Mouse (Mus musculus) myocyte (in vitro differentiated cells): ENCODE data around the gene Alyref2.

Experiments
- CEBPB ChIP-seq: IDR thresholded peaks from 2 replicates; pipeline ENCODE4 v1.6.1; 2011; ENCODE audit warnings: mild to moderate bottlenecking, moderate library complexity; ENCODE audit not compliant: poor library complexity, insufficient read depth, severe bottlenecking
- E2F4 ChIP-seq: IDR thresholded peaks from one replicate; pipeline ENCODE4 v1.6.1; 2011; ENCODE audit warnings: mild to moderate bottlenecking, control low read depth, moderate library complexity; ENCODE audit not compliant: insufficient read depth
- POLR2A ChIP-seq: IDR thresholded peaks from one replicate; pipeline ENCODE4 v1.6.1; 2011; ENCODE audit warnings: low read depth, mild to moderate bottlenecking, control low read depth, moderate library complexity; ENCODE audit not compliant: insufficient read length
- TCF3 ChIP-seq: IDR thresholded peaks from one replicate; pipeline ENCODE4 v1.6.1; 2011; ENCODE audit warnings: low read depth, control low read depth; ENCODE audit not compliant: insufficient read length
- USF1 ChIP-seq: IDR thresholded peaks from one replicate; pipeline ENCODE4 v1.6.1; 2011; ENCODE audit warnings: low read depth, mild to moderate bottlenecking, control low read depth, moderate library complexity

DNA sequence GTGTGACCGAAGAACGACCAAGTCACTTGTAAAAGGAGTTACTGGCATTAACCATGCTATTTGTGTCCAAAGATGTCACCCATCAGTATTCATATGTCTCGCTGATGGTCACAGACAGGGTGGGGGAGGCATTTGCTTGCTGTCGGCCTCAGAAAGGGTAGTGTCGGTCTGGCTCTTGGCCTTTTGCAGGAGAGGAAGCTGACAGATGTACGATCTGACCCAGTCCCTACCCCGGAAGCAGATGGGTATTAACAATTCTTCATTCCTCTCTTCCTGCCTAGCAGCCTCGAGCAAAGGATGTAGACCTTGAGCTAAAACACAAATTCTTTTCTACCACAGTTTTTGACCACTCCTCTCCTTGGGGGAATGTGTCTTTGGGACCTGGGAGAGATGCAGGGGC is 26.2 kb upstream of the Alyref2 start:
- no peak for TF ChIP-seq USF1
- no peak for TF ChIP-seq POLR2A
- no peak for TF ChIP-seq CEBPB
- TF ChIP-seq E2F4: no peak
- TF ChIP-seq TCF3: no peak
